Mouse (Mus musculus): Measurements from ENCODE around the gene Gpr45. TPM values are rescaled to one million over a fixed set of nuclear protein-coding genes. Genes with fewer than 3 reads are reported as not detected.
A peak's percentile ranks its signal among the peaks of the same experiment; 100 is the strongest.
"Not testable (repeated sequence)": the region's sequence is repeated elsewhere in the genome, so short reads cannot be mapped to it uniquely, and the experiment has no call there.

Gene Gpr45
- total RNA-seq (2021), result under 1 TPM; 0.23 to 0.34 TPM
- long read RNA-seq, experiment 1, result 0 reads
- long read RNA-seq, experiment 2, result 0 reads

DNA sequence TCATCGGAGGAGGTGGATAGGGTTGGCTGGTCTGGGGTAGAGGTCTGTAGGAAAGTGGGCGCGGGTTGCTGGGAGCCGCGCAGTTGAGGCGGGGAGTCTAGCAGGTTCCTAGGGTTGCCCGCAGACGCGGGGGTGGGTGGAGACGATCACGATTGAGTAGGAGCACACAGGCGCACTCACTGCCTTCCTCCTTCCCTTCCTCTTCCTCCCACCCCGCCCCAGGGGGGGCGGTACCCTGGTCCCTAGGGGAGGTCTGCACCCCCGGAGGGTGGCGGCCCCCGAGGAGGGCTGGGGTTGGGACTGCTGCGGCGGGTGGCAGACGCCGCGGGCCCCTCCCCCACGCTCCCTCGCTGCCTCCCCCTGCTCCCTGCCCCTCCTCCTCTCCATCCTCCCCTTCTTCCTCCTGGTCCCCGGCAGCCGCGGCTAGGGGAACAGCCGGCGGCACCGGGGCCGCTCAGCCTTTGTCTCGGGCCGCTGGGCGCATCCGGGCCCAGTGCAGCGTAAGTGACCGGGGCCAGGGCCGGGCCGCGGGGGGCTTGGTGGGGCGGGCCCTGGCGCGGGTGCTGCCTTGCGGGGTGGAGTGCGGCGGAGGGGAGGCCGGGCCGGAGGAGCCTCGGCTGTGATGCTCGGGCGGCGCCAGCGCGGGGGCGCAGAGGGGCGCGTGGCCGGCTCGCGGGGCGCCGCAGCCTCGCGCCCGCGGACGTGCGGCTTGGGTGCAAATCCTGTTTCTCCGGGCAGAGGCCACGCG is at the start of gene Gpr45:
TSS of gene Gpr45 (plus strand) at position 139 of the 748 bp plus-strand sequence.
- peak; percentile 40 for DNase-seq

DNA sequence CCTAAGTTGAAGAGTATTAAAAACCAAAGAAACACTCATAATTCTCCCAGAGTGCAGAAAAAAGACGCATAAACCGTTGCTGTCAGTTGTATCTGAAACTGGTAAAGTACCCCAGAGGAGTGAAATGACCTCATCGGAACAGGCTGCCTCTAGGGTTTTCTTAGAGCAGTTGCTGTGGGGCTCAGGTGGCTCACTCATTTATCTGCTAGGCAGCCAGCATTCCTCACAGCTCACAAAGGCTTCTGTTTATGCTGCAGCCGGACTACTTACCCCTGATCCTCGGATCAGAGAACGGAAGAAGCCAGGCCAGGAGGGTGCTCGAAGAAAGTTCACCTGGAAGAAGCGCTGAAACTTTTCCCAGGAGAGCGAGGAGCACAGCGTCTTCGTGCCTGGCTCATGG is 47.5 kb upstream of the Gpr45 start:
- DNase-seq, result no peak

DNA sequence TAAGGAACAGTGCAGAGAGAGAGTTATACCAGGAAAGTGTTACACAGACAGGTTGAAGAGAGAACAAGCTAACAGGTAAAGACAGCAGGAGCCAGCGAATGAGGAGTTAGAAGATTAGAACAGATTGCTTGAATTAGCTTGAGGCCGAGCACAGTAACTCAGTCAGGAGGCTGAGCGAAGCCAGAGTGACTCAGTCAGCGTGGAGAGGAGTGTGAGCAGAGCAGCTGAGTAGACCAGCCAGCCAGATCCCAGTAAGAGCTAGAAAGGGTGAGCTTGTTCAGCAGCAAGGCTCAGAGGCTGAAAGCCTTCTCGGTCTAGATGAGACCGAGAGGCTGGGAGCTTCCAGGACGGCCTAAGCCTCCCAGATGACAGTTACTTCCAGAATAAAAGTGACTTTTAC is 46.0 kb upstream of the Gpr45 start:
- DNase-seq, result no peak

DNA sequence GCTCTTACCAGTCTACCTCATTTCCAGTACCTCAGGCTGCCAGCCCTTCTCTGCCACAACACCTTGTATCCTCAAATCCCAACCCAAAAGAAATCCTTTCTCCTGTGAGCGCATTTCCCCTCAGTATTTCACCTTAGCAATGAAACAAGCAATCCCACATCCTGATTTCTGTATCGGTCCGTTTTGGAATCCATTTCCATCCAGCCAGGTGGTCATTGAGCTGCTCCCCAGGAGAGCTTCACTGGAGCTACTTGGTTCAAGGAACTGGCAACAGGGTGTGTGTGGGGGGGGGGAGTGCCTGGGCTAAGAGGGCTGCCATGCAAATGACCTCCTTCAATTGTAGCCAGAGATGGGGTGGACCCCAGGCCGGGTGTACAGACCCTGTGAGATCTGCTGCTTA is 45.5 kb upstream of the Gpr45 start:
- no peak for DNase-seq

DNA sequence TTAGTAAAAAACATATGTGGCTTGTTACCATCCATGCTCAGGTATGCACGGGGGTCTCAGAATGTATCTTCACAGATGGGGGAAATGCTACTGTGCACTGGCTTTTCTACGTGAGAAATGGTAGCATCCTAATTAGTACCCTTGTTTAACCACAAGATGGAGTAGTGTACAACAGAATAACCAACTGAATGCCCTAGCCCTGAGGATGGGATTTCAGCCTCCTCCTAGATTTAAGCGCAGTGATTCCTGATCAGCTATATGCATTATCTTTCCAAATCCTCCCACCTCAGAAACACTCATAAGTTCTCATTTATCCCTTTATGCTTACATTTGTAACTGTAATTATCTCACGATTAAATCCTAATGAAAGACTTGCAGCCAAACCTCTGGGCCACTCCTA is 37.6 kb upstream of the Gpr45 start:
- DNase-seq, result no peak

DNA sequence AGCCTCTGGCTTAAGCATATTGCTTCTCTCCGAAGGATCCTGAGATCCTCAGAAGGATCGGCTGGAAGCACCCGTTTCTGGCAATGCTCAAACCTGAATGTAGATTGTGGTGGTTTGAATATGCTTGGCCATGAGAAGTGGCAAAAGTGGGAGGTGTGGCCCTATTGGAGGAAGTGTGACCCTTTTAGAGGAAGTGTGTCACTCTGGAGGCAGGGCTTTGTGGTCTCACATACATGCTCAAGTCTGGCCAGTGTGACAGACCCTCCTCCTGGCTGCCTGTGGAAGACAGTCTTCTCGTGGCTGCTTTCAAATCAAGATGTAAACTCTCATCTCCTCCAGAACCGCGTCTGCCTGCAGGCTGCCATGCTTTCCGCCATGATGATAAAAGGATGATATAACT is 36.0 kb upstream of the Gpr45 start:
- no peak for DNase-seq

DNA sequence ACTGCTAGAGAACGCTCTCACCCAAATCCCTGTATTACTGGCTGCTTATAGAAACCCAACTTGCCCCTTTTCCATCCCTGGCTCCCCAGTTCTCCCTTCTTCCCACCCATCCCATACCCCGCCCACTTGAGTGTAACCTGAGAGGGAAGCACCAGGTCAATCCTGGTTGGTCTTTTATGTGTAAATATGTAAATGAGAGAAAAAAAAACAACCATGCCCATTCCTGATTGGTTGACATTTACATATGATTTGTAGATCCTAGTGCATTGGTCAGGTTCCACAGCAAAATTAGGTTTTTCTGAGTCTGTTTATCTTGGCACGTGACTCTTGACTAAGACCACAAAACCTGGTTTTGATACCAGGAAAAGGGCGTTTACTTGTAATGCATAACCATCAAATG is 34.8 kb upstream of the Gpr45 start:
- no peak for DNase-seq

DNA sequence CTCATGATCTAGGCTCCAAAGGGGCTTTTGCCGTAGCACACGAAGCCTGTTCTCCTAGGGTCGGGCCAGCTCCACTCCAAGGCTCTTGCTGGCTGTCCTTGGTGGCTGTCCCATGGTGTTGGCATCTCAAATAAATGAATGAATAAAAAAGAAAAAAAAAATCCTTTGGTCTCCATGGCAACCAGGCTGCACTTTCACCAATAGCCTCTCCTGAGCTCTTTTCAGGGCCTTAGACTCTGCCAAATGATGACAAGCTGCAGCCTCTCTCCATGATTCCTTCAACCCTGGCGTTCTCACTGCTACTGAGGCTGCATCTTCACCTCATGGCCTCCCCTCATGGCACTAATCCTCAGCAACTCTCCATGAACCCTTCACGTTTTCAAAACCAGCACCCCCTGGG is 28.7 kb upstream of the Gpr45 start:
- no peak for DNase-seq

DNA sequence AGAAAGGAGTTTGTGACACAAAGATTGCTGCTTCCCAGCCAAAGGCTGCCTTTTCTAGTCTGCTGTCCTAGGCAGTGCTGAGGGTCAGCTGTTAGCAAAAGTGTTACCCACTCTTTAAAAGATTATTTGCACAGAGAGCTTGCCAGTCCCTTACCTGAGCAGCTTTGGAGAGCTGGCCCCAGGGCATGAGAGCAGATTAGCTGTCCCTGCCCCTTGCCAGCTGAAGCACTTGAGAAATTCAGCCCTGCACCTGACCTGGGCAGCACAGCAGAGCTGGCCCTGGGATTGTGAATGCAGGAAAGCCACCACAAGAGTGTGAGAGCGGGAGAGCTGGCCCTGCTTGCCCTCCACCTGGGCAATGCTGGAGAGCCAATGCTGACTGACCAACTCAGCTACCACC is 19.1 kb upstream of the Gpr45 start:
- DNase-seq, result no peak

DNA sequence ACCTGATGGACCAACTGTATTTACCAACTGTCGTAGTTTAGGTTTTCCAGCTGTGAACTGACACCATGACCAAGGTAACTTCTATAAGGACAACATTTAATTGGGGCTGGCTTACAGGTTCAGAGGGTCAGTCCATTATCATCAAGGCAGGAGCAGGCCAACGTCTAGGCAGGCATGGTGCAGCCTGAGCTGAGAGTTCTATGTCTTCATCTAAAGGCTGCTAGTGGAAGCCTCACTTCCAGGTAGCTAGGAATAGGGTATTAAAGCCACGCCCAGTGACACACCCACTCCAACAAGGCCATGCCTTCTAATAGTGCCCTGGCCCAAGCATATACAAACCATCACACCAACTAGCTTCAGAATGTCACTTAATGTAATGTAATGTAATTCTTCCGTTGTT is 4.2 kb upstream of the Gpr45 start:
- no peak for DNase-seq

DNA sequence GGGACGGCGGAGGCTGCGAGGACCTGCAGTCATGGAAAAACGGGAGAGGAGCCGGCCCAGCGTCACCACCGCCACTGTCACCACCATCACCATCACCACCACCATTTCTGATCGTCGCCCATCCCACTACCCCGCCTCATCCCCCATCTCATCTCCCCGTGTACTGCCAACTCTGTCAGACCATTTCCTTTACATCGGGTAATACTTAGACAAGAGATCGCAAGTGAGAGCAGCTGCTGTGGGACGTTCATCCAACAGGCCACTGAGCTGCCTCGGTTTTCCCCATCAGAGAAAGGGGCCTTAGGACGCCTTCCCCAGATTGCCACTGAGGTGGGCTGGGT is 780 bp downstream of the Gpr45 start:
- no peak for DNase-seq

DNA sequence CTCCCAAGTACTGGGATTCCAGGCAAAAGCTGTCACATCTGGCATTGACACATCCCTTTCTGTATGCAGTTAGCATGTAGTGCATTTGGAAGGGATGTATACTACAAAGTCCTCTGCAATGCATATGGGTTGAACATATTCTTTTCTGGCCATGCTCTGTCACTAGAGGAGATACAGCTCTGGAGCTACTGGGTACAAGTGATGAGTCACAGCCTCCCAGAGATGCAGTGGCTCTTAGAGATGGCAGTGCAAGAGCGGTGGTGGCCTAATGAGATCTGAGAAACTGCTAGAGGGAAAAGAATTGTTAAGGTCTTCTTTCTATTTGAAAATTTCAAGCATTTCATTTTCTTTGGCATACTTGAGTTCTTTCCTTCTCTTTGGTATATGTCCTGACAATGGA is 4.2 kb downstream of the Gpr45 start:
- DNase-seq, result no peak

DNA sequence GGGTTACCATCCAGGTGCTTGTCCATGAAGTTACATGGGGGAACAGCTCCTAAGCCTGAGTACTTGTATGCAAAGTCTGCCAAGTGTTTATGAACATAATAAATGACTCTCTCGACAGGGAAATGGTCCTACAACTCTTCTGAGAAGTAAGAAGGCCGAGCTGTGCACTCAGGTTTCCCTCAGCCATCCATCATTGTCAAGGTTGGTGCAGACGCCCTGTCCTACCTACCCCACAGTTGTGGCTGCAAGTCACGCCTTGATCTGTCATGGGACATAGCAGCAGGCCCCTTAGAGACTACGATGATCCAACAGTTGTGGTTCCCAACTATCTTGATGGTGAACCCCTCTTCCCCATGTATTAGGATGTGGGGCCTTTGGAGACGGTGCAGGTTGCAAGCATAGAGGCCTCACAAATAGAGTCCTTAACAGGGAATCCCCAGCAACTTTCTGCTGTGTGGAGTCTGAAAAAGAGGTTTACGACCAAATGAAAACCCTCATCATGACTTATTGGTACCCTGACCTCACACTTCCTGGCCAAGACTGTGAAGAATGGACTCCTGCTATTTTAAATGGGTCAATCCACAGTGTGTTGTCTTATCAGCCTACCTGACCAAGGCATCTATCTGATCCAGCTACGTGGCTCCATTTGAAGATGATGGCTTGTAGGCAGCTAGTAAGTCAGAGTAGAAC is 30.6 kb downstream of the Gpr45 start:
- DNase-seq, result no peak

DNA sequence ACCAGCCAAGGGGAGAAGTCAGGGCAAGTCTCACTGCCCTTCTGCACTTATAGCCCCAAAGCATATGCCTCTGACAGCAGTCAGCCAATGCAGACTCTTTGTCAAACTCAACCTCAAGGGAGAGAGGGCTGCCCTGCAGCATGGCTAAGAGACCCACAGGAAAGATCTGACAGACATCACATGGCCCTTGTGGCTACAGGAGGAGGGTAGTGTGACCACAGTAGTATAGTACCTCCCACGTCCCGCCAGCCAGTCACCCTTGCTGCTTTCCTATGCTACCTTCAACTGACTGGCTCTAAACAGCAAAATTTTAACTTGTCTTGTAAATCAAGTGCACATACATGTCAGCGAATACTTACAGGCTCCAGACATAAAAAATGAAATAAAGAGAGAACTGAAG is 31.4 kb downstream of the Gpr45 start:
- DNase-seq, result no peak

DNA sequence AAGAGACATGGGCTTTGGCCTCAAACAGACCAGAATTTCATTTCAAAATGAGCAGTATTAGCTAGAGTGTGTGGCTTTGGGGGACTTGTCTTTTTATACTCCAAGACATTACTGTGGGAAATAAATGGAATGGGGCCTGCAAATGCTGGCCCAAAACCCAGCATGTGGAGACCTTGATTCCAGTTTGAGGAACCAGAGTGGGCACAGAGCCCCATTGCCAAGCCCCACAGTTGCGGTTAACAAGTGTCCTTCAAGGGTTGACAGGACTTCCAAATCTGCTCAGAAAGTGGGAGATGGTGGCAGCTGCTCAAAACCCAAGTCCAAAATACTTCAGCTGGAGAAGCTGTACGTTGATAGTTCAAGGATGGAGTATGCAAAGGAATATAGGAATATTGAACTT is 36.3 kb downstream of the Gpr45 start:
- DNase-seq, result no peak

DNA sequence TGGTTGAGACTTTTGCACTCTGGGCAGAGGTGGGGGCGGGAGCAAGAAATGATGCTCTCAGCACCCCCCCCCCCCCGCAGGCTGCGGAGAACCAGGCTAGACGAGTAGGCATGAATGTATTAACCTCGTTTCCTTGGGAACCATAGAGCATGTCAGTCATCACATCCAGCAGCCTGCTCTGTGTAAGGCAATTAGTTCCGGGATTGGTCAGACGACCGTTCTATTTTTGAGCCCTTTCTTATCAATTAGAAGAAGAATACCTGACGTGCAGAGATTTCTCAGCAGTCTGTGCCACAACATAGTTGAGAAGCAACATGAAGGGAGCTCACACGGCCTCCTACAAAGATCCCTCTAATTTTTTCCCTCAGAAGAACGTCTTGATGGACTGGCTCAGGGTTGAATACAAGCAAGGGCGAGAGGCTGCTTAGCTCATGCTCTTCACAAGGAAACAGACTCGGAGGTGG is 53.4 kb downstream of the Gpr45 start:
- DNase-seq, result no peak

DNA sequence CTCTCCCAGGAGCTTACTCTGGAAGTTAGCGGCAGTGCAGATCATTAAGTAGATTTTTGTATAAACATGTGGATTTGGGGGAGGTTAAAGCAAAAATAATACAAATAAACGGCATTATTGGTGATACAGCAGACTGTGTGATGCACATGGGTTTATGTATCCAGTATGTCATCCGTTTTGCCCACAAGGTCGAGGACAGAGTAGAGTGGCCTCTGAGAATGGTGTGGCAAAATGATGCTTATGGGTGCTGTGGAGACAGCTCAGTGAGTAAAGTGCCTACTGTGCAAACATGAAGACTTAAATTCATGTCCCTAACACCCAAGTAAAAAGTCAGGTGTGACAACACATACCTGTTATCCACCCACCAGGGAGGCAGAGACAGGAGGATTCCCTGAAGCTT is 53.9 kb downstream of the Gpr45 start:
- DNase-seq, result no peak

DNA sequence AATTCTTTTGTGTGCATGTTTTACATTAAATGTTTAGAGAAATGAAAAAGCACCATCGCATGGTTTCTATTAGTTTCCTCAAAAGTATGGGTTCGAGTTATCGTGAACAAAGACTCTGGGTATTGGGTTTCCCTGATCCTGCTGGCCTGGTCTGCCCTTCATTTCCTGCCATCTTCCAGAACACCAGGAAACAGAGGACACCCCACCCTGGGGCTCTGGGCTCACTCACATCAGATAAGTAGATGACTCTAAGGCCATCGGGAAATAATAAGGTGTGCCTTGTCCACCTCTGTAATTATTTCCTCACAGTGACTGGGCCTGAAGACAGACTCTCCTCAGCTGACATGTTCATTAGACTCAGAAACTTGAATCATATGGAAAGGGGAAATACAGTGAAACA is 57.8 kb downstream of the Gpr45 start:
- no peak for DNase-seq

DNA sequence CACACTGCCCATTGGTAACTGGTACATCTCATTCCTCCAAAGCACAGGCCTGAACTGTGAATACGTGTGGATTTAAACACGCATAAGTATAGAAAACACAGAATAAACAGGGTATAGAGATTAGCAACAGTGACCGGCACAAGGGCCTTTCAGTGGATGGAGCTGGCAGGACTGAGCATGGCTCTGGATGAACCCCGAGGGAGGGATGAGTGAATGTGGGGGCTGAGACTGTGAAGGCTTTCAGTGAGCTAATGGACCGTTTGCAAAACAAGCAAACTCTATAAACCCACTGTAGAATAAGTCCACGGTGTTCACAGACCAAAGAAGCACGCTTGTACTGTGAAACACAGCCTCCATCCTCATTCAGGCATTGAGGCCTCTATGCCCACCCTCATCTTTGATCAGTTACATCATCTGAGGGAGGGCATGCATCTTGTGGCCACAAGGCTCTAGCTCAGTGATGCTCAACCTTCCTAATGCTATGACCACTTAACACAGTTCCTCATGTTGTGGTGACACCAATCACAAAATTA is 62.5 kb downstream of the Gpr45 start:
- not testable (repeated sequence) for DNase-seq

DNA sequence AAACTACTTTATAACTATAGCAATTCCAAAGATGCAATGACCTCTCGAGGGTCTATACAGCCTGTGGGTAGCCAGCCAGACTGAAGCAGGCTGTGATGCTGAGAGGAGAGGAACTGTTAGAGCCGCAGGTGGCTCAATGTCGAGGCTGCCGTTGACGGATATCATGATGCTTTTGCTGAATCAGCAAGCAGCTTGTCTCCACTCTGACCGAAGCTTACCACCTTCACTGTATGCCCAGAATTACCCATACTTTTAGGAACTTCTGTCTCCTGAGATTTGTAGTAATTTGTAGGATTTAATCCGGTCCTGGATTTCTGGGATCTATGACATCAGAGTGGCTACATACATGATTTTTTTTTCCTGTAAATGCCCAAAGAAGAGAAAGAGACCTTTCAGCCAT is 83.3 kb downstream of the Gpr45 start:
- DNase-seq, result no peak

DNA sequence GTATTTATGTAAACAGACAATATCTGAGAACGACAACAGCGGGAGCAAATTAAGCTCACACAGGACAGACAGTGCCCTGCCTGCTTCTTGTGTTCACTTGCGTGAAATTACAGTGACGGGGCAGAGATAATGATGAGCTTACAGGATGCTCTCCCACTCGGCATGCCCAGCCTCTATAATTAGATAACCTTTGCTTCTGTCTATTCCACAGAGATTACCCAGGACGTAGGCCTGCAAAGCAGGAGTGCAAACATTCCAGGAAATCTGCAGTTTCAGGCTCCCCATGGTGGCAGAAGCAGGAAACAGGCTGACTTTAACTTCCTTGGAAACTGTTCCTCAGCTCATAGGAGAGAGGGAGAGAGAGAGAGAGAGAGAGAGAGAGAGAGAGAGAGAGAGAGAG is 89.6 kb downstream of the Gpr45 start:
- no peak for DNase-seq

DNA sequence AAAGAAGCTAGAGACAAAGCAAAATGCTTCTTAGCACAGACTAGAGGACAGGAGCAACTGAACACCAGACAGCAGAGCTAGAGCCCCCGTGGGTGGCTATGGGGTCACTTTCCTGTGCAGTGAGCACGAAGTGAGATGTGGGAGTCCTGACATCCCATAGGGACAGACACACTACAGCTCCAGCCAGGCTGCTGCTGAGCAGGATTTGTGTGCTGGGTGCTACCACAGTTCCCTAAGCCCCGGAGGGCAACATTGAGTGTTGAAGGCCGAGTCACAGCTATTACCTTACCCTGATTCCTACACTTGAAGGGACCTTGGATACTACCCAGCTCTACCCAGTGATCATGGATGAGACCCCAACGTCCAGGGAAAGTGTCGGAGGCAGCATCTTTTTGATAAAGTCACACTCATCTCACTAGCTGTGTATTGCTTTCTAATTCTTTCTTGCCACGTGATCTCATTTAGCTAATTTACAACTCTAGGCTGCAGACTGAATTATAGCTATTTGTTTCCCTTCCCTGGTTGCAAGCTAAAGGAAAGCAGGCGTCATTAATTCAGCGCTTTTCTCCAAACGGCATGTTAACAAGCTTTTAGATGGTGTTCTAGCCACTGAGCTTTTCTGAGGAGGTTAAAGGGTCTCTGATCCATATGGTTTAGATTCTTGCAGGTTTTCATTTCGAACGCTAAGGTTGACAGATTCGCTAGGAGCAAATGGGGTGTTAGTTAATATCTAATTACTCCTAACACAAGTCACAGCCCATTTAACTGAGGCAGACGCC is 92.7 kb downstream of the Gpr45 start:
- no peak for DNase-seq

DNA sequence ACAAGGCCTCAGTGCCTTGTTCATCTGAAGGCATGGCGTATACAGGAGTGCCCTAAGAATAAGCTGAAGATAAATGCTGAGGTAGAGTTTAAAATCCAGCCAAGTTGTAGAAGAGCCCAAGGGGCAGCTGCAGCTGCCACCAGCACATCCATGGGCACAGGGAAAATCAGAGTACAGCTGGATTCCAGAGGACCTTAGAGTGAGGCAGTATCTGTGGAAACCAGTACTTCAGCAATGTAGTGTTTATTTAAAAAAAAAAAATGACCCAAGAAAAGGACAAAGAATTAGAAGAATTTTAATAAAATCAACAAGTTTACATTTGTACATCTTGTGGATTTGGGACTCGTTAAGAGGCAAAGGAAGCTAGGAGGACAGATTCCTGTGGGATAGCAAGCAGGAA is 94.3 kb downstream of the Gpr45 start:
- DNase-seq, result no peak

Measured in gastrocnemius, postnatal 10 days (tissue).